Mouse (Mus musculus) spleen, postnatal 4 days (tissue): Measurements from ENCODE around the gene Mrm1.

ENCODE experiments used
- DNase-seq, 2 experiments: peaks; one replicate each; pipeline ENCODE4 v3.0.0; 2022; ENCODE audit warnings: low spot score in 2 of 2

The Mrm1 gene

DNA sequence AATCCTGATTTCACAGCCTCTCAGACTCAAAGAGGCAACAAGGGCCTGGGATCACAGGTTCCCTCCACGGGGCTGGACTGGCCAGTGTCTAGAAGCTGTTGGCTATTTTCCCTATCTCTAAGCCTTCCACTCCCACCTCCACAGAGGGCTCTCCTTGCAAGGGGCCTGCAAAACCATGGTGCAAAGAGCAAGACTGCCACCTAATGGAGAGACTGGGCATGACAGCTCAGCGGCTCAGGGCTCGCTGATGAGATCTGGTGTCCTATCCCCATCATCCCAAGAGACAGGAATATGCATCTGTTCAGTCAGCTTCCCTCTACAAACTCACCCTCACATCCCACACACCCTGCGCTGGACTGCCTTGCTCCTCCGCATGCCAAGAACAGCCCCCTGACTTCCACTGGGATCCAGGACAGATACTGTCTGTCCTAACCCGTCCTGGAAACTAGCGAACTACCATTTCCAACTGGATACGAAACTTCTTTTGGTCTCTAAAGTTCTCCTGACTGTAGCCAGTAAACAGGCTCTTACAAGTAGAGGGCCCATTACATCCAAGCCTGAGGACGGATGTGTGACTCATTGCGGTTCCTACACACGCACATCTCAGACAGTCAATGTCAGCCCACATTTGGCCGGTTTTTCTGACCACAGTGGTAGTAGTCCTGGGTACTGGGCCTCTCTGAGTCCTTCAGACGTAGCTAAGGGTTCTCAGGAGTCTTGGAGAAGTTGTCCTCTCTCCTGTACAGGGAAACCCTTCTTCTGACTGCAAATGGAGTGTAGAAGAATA is 5.4 kb downstream of the Mrm1 start:
- peak; percentile 74 to 89 for DNase-seq

DNA sequence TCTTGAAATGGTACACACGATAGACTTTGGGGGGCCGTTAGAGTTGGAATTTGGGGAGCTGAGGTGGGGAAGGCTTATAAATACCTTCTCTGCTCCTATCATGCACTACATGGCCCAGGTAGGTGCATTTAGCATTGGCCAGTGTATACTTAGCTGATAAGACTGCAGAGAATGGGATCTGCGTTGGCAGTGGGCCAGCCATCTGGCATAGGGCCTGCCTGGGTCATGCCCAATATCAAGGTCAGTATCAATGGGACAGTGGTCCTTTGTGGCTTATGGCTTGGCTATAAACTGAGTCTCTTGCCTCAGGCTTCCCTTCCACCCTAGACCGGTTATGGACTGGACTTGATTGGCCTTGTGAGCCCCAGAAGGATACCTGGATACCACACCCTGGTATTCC is 14.9 kb downstream of the Mrm1 start:
- no peak for DNase-seq

DNA sequence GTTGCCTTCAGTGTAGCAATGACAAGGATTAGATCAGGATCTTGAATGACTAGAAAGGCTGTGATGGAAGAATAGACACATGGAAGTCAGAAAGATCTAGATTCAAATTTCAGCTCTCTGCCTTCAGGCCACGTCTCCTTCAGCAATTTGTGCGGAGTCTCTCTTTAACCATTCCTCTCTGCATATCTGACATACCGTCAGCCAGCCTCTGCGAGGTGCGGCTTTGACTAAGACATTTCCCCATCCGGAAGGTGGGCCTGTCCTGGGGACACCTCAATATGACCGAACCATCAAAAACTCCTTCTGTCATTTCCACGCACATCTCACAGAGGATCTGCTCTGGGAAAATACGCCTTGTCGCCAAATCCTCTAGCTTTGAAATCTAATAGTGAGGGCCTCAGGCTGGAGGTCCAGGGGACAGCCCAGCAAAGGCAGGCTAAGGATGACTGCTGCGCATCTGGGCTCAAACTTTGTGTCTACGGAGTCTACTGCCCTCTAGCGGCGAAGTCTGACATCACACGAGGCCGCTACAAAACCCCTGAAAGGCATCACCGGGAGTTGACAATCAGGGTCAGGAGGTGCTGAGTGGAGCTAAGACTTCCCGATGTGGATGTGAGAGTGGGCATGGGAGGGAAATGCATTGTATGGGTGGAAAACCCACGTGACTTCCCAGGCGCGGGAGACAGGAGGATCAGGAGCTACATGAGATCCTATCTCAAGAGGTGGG is 21.5 kb downstream of the Mrm1 start:
- DNase-seq, result peak; percentile 72 to 91

DNA sequence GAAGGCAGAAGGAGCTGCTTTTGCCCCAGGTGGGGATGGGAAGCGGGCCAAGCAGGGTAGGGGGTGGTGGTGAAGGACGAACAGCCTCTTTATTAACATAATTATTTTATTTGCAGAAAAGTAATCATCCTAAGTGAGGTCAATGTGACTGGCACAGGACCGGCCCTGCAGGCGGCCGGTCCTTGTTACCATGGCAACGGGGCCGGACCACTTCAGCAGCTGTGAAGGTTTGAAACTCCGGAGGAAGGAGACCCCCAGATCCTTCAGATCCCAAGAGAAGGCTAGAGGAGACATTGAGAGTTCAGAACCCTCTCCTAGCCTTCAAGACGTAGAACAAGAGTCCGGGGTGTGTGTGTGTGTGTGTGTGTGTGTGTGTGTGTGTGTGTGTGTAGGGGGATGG is 22.3 kb downstream of the Mrm1 start:
- no peak for DNase-seq

DNA sequence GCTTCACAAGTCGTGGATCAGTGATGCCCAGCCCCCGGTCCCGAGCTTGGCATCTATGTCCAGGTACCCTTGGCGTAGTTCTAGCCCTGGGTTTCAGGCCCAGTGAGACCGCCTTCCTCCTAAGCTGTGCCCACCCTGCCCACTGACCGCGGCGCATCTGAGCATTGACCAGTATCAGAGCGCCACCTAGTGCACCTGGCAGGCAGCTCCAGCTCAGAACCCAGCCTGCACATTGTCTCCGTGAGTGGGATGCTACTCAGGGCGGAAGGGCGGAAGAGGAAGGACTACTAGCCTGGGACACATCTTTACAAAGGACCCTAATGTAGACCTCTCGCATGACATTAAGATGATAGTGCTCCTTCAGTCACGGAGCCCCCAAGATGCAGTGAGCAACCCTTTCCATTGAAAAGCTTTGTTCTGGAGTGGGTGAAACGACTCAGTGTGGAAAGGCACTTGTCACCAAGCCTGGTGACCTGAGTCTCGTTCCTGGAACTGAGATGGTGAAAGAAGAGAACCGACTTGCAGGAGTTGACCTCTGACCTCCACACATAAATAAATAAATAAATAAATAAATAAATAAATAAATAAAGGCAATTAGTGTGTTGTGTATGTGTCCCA is 24.7 kb downstream of the Mrm1 start:
- DNase-seq, result peak; percentile 44 to 81

DNA sequence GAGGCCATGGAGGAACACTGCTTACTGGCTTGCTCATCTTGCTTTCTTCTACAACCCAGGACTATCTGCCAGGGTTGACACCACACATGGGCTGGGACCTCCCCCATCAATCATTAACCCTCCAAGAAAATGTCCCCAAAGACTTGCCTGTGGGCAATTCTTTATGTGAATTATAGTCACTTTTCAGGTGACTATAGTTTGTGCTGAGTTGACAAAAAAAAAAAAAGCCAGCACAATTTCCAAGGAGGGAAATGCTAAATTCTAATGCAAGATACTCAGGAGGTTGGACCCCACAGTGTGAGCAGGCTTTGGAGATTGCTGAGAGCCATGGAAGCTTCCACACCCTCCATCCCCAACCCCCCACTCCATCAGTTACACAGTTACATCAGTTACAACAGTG is 25.8 kb downstream of the Mrm1 start:
- DNase-seq, result no peak

DNA sequence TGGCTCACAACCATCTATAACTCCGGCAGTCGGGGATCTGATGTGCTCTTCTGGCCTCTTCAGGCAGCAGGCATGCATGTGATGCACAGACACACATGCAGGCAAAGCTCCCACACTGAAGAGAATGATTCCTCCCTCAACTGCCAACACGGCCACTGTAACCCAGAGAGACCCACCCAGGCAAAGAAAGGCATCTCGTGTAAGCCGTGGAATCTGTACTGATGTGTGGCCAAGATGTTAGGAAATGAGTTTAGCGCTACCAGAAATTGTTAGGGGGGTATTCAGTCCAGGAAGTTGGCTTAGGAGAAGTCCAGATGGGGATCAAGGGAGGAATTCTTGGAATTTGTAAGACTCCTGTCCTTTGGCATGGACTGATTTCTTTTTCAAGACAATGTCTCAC is 28.9 kb downstream of the Mrm1 start:
- no peak for DNase-seq

DNA sequence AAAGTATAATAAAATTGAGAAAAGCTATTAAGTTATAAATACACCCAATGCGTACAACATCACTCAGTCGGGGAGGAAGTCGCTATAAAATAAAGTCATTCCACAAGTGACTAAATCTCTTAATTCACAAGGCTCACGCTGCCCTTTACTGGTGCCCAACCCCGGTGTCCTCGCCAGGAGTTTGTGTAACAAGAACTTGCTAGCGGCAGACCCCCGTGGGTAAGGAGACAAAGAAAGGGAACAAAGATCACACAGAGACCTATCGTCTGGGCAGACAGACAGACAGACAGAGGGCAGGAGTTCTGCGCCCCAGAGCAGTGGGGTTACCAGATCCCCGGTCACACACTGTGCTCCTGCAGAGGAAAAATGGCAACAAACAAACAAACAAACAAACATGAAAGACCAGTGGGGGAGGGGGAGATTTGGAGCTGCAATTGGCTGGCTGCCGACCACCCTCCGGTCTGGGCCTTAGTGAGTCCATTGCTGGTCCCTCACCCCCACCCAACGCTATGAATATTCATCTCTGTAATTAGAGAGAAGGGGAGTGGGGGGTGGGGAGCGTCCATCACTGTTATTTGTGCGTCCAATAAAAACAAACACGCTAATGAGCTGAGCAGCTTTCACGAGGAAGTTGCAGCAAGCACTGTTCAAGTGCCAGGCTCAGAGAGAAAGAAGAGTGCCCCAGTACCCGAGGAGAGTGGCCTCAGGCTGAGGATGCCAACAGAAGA is 39.0 kb downstream of the Mrm1 start:
- DNase-seq, result no peak

DNA sequence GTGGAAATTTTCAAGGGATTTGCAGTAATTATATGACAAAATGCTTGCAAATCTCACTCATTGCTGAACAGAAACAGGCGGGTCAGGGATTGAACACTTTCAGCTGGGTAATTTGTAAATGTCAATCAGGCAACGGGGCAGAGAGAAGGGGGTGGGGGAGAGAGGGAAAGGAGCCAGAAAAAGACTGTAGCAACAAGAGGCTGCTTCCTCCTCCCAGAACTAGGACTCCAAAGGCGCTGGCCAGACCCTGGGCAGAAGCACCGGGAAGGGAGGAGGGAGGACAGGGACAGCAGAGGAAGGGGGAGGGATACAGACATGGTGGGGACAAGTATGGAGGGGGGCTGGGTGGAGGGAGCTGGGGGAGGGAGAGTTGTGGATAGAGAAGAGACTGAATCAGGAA is 43.8 kb downstream of the Mrm1 start:
- DNase-seq, result no peak

DNA sequence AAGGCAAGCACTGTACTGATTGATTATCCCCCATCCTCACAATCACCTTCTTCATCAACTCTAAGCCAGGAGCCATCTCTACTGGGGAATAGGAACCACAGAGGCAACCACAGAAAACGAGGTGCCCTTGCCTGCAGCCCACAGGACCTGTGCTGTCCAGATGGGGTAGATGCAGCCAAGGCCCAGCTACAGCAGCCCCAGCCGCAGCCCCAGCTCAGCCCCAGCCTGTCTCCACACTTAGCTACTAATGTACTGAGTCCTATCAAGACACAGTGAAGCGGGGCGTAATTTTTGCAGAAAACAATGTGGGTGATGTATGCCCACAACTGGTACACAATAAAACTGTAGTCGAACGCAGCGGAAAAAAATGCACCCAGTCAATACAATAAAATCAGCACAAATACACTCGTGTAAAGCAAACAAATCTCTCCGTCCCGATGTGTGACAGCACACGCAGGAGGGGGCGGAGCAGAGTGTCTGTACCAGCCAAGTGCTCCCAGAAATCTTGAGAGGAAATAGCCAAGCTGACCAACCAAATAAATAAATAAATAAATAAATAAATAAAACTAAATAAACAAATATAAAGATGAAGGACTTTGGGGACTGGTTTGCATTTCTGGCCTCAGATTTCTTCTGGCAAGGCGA is 44.3 kb downstream of the Mrm1 start:
- no peak for DNase-seq

DNA sequence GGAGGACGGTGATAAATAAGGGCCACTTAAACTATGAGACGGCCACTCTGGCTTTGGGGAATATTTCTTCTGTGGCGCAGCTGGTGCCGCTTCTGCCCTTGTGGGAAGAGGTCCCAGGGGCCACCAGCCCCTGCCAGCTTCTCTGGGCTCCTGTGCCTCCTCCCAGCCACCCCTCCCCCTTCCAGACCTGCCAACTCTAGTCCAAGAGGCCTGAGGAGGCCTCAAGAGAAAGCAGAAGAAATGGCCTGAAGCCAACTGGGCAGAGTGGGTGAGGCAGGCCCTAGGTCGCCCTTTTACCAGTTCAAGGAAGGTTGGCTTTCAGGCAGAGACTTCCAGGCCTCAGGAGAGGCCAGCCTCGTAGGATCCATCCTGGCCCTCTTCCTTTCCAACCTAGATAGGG is 51.4 kb downstream of the Mrm1 start:
- DNase-seq, result no peak

DNA sequence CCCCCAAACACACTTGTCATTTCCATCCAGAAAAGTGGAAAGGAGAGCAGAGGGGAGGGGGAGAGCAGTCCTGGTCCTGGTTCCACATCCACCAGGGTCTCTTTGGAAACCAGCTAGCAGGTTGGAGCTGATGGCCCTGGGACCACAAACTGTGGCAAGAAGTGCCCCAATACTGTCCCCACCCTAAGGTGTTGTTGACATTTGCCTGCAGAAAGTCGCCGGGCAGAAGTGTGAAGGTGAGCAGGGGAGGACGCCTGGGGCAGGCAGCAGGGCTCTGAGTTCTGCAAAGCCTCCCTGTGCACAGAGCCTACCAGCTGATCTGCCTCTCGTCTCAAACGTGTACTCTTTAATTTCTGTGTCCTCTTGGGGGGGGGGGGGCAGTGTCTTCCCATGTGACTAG is 54.2 kb downstream of the Mrm1 start:
- DNase-seq, result no peak

DNA sequence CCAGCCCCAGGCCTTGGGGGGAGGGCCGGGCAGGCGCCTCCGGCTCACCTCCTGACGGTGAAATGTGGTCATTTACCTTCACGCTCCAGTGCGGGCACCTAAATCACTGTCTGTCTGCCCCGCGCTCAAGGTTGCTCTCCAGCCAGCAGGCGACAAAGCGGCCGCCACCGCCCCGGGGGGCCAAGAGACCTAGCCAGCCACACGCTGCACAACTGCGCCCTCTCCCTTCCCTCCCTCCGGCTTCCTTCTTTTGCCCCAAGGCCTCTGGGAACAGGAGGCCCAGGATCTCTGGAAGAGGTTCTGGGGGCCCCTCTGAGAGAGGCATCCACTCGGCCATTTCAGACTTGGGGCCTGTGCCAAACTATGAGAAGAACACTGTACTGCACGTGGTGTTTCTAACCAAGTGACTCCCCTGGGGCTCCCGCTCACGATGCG is 54.8 kb downstream of the Mrm1 start:
- no peak for DNase-seq

DNA sequence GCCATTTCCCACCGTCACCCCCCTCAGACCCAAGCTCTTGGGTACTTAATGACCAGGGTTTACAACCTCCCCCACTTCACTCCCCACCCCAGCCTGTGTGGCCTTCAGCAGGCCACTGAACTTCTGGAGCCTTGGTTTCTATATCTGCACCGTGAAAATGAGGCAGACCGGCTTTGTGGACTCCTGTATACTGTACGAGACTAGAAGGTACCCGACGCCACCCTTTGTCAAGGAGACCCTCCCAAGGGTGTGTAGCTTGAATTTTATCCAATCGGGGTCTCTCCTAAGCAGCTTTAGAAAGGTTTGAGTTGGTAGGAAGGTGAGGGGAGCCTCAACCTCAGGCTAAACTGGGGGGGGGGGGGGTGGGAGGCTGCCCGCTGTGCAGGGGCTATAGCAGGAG is 55.2 kb downstream of the Mrm1 start:
- DNase-seq, result no peak
